Mouse (Mus musculus): ENCODE data around the gene Wasl. TPM values are rescaled to one million over a fixed set of nuclear protein-coding genes. Genes with fewer than 3 reads are reported as not detected.

Gene Wasl
- polyA plus RNA-seq, 1 experiment from 2014 or later = 87.6 TPM

GRCm38 (mm10) chr6:24642161-24642560 is 22.6 kb downstream of the Wasl start:
- no peak for ATAC-seq (replicated peaks; ENCODE audit: low FRiP score)
- no peak overlapping the region for H3K27ac ChIP-seq
- no peaks in the 10 kb centered on the region for H3K4me1 ChIP-seq
- no peaks in the 10 kb centered on the region for H3K9me3 ChIP-seq (replicated peaks)
- H3K4me2 ChIP-seq = no peak overlapping the region
- H3K36me3 ChIP-seq = peaks cover 11% of the 10 kb centered on the region
- WGBS = 93% methylated on average over 2 of the region's 2 CpGs
- H3K27me3 ChIP-seq = no peaks in the 10 kb centered on the region
- no peak overlapping the region for H3K4me3 ChIP-seq (replicated peaks)
- H3K9ac ChIP-seq = no peak overlapping the region

GRCm38 (mm10) chr6:24641286-24641685 is 23.5 kb downstream of the Wasl start:
- H3K9me3 ChIP-seq (replicated peaks) = no peaks in the 10 kb centered on the region
- H3K4me2 ChIP-seq = no peak overlapping the region
- no peaks in the 10 kb centered on the region for H3K27me3 ChIP-seq
- 87% methylated on average over 4 of the region's 4 CpGs for WGBS
- H3K9ac ChIP-seq = no peak overlapping the region
- H3K4me1 ChIP-seq = no peaks in the 10 kb centered on the region
- no peak overlapping the region for H3K27ac ChIP-seq
- H3K36me3 ChIP-seq = peaks cover 15% of the 10 kb centered on the region
- ATAC-seq (replicated peaks; ENCODE audit: low FRiP score) = no peak
- H3K4me3 ChIP-seq (replicated peaks) = no peak overlapping the region

- Histone ChIP-seq H3K27ac (no peak overlapping the region), H3K4me2 (no peak overlapping the region), H3K9me3 (replicated peaks) (no peaks in the 10 kb centered on the region), H3K9ac (no peak overlapping the region), H3K36me3 (peaks cover 36% of the 10 kb centered on the region), H3K4me3 (replicated peaks) (no peak overlapping the region), H3K27me3 (no peaks in the 10 kb centered on the region), H3K4me1 (no peaks in the 10 kb centered on the region)
- WGBS = 92% methylated on average over 2 of the region's 2 CpGs
- no peak for ATAC-seq (replicated peaks; ENCODE audit: low FRiP score)
These were observed 29.0 kb downstream of the Wasl start for GRCm38 (mm10) chr6:24635814-24636213.

- 93% methylated on average over 3 of the region's 3 CpGs for WGBS
- Histone ChIP-seq H3K4me1 (no peaks in the 10 kb centered on the region), H3K4me2 (no peak overlapping the region), H3K27ac (no peak overlapping the region), H3K4me3 (replicated peaks) (no peak overlapping the region), H3K9me3 (replicated peaks) (no peaks in the 10 kb centered on the region), H3K36me3 (peaks cover 36% of the 10 kb centered on the region), H3K9ac (no peak overlapping the region), H3K27me3 (no peaks in the 10 kb centered on the region)
- no peak for ATAC-seq (replicated peaks; ENCODE audit: low FRiP score)
These were observed 30.7 kb downstream of the Wasl start for GRCm38 (mm10) chr6:24634065-24634464.

GRCm38 (mm10) chr6:24632061-24632460 is 32.7 kb downstream of the Wasl start:
- ATAC-seq (replicated peaks; ENCODE audit: low FRiP score) = no peak
- peaks cover 34% of the 10 kb centered on the region for H3K36me3 ChIP-seq
- H3K4me1 ChIP-seq = no peaks in the 10 kb centered on the region
- no peak overlapping the region for H3K9ac ChIP-seq
- H3K27me3 ChIP-seq = no peaks in the 10 kb centered on the region
- no peak overlapping the region for H3K27ac ChIP-seq
- no peak overlapping the region for H3K4me2 ChIP-seq
- H3K4me3 ChIP-seq (replicated peaks) = no peak overlapping the region
- H3K9me3 ChIP-seq (replicated peaks) = no peaks in the 10 kb centered on the region
- 83% methylated on average over 4 of the region's 4 CpGs for WGBS

GRCm38 (mm10) chr6:24628499-24628898 is 36.3 kb downstream of the Wasl start:
- Histone ChIP-seq H3K36me3 (peaks cover 38% of the 10 kb centered on the region), H3K4me3 (replicated peaks) (no peak overlapping the region), H3K4me2 (no peak overlapping the region), H3K27ac (no peak overlapping the region), H3K9ac (no peak overlapping the region), H3K4me1 (no peaks in the 10 kb centered on the region), H3K9me3 (replicated peaks) (no peaks in the 10 kb centered on the region), H3K27me3 (no peaks in the 10 kb centered on the region)
- no peak for ATAC-seq (replicated peaks; ENCODE audit: low FRiP score)
- WGBS = 91% methylated on average over 1 of the region's 1 CpGs

GRCm38 (mm10) chr6:24627586-24628030 is 37.2 kb downstream of the Wasl start:
- peak; percentile 54; the same call in 1 of the 2 replicates for ATAC-seq (replicated peaks; ENCODE audit: low FRiP score)
- no peaks in the 10 kb centered on the region for H3K9me3 ChIP-seq (replicated peaks)
- no peak overlapping the region for H3K4me3 ChIP-seq (replicated peaks)
- no peaks in the 10 kb centered on the region for H3K27me3 ChIP-seq
- no peak overlapping the region for H3K4me2 ChIP-seq
- 70% methylated on average over 5 of the region's 5 CpGs for WGBS
- no peaks in the 10 kb centered on the region for H3K4me1 ChIP-seq
- no peak overlapping the region for H3K27ac ChIP-seq
- peaks cover 34% of the 10 kb centered on the region for H3K36me3 ChIP-seq
- no peak overlapping the region for H3K9ac ChIP-seq

GRCm38 (mm10) chr6:24622098-24622497 is 42.7 kb downstream of the Wasl start:
- Histone ChIP-seq H3K36me3 (peaks cover 57% of the 10 kb centered on the region), H3K27ac (no peak overlapping the region), H3K9me3 (replicated peaks) (no peaks in the 10 kb centered on the region), H3K4me1 (no peaks in the 10 kb centered on the region), H3K9ac (no peak overlapping the region), H3K4me3 (replicated peaks) (no peak overlapping the region), H3K4me2 (no peak overlapping the region), H3K27me3 (no peaks in the 10 kb centered on the region)
- ATAC-seq (replicated peaks; ENCODE audit: low FRiP score) = no peak
- 91% methylated on average over 2 of the region's 2 CpGs for WGBS

- no peaks in the 10 kb centered on the region for H3K4me1 ChIP-seq
- H3K27ac ChIP-seq = no peak overlapping the region
- H3K9me3 ChIP-seq (replicated peaks) = no peaks in the 10 kb centered on the region
- no peak overlapping the region for H3K4me2 ChIP-seq
- no peaks in the 10 kb centered on the region for H3K27me3 ChIP-seq
- no peak for ATAC-seq (replicated peaks; ENCODE audit: low FRiP score)
- H3K9ac ChIP-seq = no peak overlapping the region
- WGBS = 80% methylated on average over 2 of the region's 2 CpGs
- peaks cover 60% of the 10 kb centered on the region for H3K36me3 ChIP-seq
- no peak overlapping the region for H3K4me3 ChIP-seq (replicated peaks)
These were observed 43.9 kb downstream of the Wasl start for GRCm38 (mm10) chr6:24620936-24621335.

GRCm38 (mm10) chr6:24619285-24620045 is 45.3 kb downstream of the Wasl start:
- H3K4me3 ChIP-seq (replicated peaks) = no peak overlapping the region
- H3K4me1 ChIP-seq = no peaks in the 10 kb centered on the region
- H3K9me3 ChIP-seq (replicated peaks) = no peaks in the 10 kb centered on the region
- H3K36me3 ChIP-seq = peaks cover 63% of the 10 kb centered on the region
- H3K4me2 ChIP-seq = no peak overlapping the region
- peak; percentile 82 for ATAC-seq (replicated peaks; ENCODE audit: low FRiP score)
- WGBS = 38% methylated on average over 6 of the region's 6 CpGs
- no peak overlapping the region for H3K9ac ChIP-seq
- H3K27ac ChIP-seq = no peak overlapping the region
- no peaks in the 10 kb centered on the region for H3K27me3 ChIP-seq

- H3K27me3 ChIP-seq = no peaks in the 10 kb centered on the region
- H3K4me1 ChIP-seq = no peaks in the 10 kb centered on the region
- no peak overlapping the region for H3K4me3 ChIP-seq (replicated peaks)
- no peak overlapping the region for H3K9ac ChIP-seq
- no peaks in the 10 kb centered on the region for H3K9me3 ChIP-seq (replicated peaks)
- no peak overlapping the region for H3K4me2 ChIP-seq
- ATAC-seq (replicated peaks; ENCODE audit: low FRiP score) = no peak
- 66% methylated on average over 4 of the region's 4 CpGs for WGBS
- peaks cover 64% of the 10 kb centered on the region for H3K36me3 ChIP-seq
- H3K27ac ChIP-seq = no peak overlapping the region
These were observed 48.1 kb downstream of the Wasl start for GRCm38 (mm10) chr6:24616746-24617145.

GRCm38 (mm10) chr6:24613918-24614317 is 50.9 kb downstream of the Wasl start:
- Histone ChIP-seq H3K27me3 (no peaks in the 10 kb centered on the region), H3K9me3 (replicated peaks) (no peaks in the 10 kb centered on the region)

GRCm38 (mm10) chr6:24613346-24613745 is 51.5 kb downstream of the Wasl start:
- 96% methylated on average over 6 of the region's 6 CpGs for whole genome bisulfite sequencing
- no peaks in the 10 kb centered on the region for H3K27me3 ChIP-seq
- H3K36me3 ChIP-seq = peaks cover 49% of the 10 kb centered on the region
- H3K27ac ChIP-seq = no peak overlapping the region
- H3K4me2 ChIP-seq = no peak overlapping the region
- H3K9me3 ChIP-seq (replicated peaks) = no peaks in the 10 kb centered on the region
- H3K4me1 ChIP-seq = no peaks in the 10 kb centered on the region
- ATAC-seq (replicated peaks; ENCODE audit: low FRiP score) = no peak
- H3K9ac ChIP-seq = no peak overlapping the region
- H3K4me3 ChIP-seq (replicated peaks) = no peak overlapping the region

More at GRCm38 (mm10) chr6:24613918-24614317, 50.9 kb downstream of the Wasl start:
- 87% methylated on average over 4 of the region's 4 CpGs for WGBS
- Histone ChIP-seq H3K4me2 (no peak overlapping the region), H3K27ac (no peak overlapping the region), H3K36me3 (peaks cover 50% of the 10 kb centered on the region), H3K4me3 (replicated peaks) (no peak overlapping the region), H3K9ac (no peak overlapping the region), H3K4me1 (no peaks in the 10 kb centered on the region)
- no peak for ATAC-seq (replicated peaks; ENCODE audit: low FRiP score)

All from kidney, embryonic 15.5 days (tissue).